Mouse (Mus musculus): ENCODE results near the gene Fermt3.

GRCm38 (mm10) chr19:6952712-6953037, 66.6 kb downstream of the Fermt3 start:
- TF ChIP-seq CTCF (IDR thresholded peaks at IDR 0.05; ENCODE audit: low read depth) (no peak), EP300 (IDR thresholded peaks at IDR 0.05; ENCODE audit: low read depth) (no peak)

All from heart, postnatal 0 days (tissue).